Mouse (Mus musculus): ENCODE measurements around the gene Gen1.

Gen1 gene

GRCm38 (mm10) chr12:11195031-11195430 is 70.6 kb downstream of the Gen1 start:
- in situ Hi-C loops (cut with MboI; ENCODE audit: low sequenced_read_pairs), result loop anchor here (10.0 kb wide), 1 partner anchor 140 kb away; no protein-coding TSS in a partner anchor

Data from CH12F3 (cell line).